Mouse (Mus musculus): Measurements from ENCODE around the gene Dclk2.

- TF ChIP-seq CTCF (IDR thresholded peaks at IDR 0.05; ENCODE audit: low read depth) (no peak), EP300 (IDR thresholded peaks at IDR 0.05; ENCODE audit: low read depth) (no peak)
Observed at GRCm38 (mm10) chr3:86756548-86756947, 164.1 kb downstream of the Dclk2 start.
